Mouse (Mus musculus) liver, embryonic 14.5 days (tissue): ENCODE measurements around the gene Arid1b.

Experiments used
- CTCF ChIP-seq: IDR thresholded peaks from 2 replicates; pipeline ENCODE4 v1.5.1; 2016; ENCODE audit warnings: antibody characterized with exemption, low read depth, control low read depth
- EP300 ChIP-seq: IDR thresholded peaks from 2 replicates; pipeline ENCODE4 v1.6.1; 2016; ENCODE audit warnings: antibody characterized with exemption, low read depth

GRCm38 (mm10) chr17:5116990-5117389 lies 122.9 kb downstream of the Arid1b start:
- TF ChIP-seq CTCF (no peak), EP300 (no peak)
